Mouse (Mus musculus): ENCODE results near the gene Gm8279.
"Not testable (repeated sequence)": the region's sequence is repeated elsewhere in the genome, so short reads cannot be mapped to it uniquely, and the experiment has no call there.

The Gm8279 gene

GRCm38 (mm10) chr14:5131219-5131618 lies at the start of gene Gm8279:
TSS of gene Gm8279 (plus strand) at chr14:5131519.
- DNase-seq (ENCODE audit: low read depth): not testable (repeated sequence)

- DNase-seq (ENCODE audit: low read depth): not testable (repeated sequence)
Measured at GRCm38 (mm10) chr14:5164235-5164634, 32.9 kb downstream of the Gm8279 start, which contains the start of gene Gm3317. TSS of gene Gm3317 (plus strand) at chr14:5164535.

- not testable (repeated sequence) for DNase-seq (ENCODE audit: low read depth)
Measured at GRCm38 (mm10) chr14:5185493-5185892, 54.2 kb downstream of the Gm8279 start, which contains the start of gene Gm8271. TSS of gene Gm8271 (plus strand) at chr14:5185793.
